Mouse (Mus musculus) CH12F3 (cell line): ENCODE measurements around the gene Golm1.

Experiments
- in situ Hi-C: fragments of 300-500 bp; cut with MboI; formaldehyde crosslinking; loops from 2 replicates; pipeline ENCODE4 v1.14.3; 2020; ENCODE audit warnings: low sequenced_read_pairs

Golm1 gene

GRCm38 (mm10) chr13:59648598-59648997 is 27.0 kb downstream of the Golm1 start:
- in situ Hi-C loops: no loop called here

- in situ Hi-C loops: no loop called here
Measured at GRCm38 (mm10) chr13:59647484-59647883, 28.1 kb downstream of the Golm1 start.

- in situ Hi-C loops: no loop called here
Measured at GRCm38 (mm10) chr13:59646674-59647244, 28.9 kb downstream of the Golm1 start.

GRCm38 (mm10) chr13:59645491-59645890 is 30.1 kb downstream of the Golm1 start:
- in situ Hi-C loops: no loop called here

GRCm38 (mm10) chr13:59642818-59643217 is 32.8 kb downstream of the Golm1 start:
- in situ Hi-C loops: no loop called here

- in situ Hi-C loops: no loop called here
Measured at GRCm38 (mm10) chr13:59640178-59640440, 35.5 kb downstream of the Golm1 start.

- in situ Hi-C loops: no loop called here
Measured at GRCm38 (mm10) chr13:59639368-59640177, 36.0 kb downstream of the Golm1 start.

- in situ Hi-C loops: no loop called here
Measured at GRCm38 (mm10) chr13:59637800-59638199, 37.8 kb downstream of the Golm1 start.

- in situ Hi-C loops: no loop called here
Measured at GRCm38 (mm10) chr13:59634637-59635036, 41.0 kb downstream of the Golm1 start.

- in situ Hi-C loops: no loop called here
Measured at GRCm38 (mm10) chr13:59626739-59627138, 48.9 kb downstream of the Golm1 start.

GRCm38 (mm10) chr13:59624903-59625302 is 50.7 kb downstream of the Golm1 start:
- in situ Hi-C loops: no loop called here

GRCm38 (mm10) chr13:59624389-59624788 is 51.2 kb downstream of the Golm1 start:
- in situ Hi-C loops: no loop called here

- in situ Hi-C loops: no loop called here
Measured at GRCm38 (mm10) chr13:59621643-59622489, 53.7 kb downstream of the Golm1 start.

- in situ Hi-C loops: no loop called here
Measured at GRCm38 (mm10) chr13:59618463-59618862, 57.1 kb downstream of the Golm1 start.

- in situ Hi-C loops: no loop called here
Measured at GRCm38 (mm10) chr13:59615554-59615953, 60.1 kb downstream of the Golm1 start.

GRCm38 (mm10) chr13:59615152-59615551 is 60.5 kb downstream of the Golm1 start:
- in situ Hi-C loops: no loop called here

- in situ Hi-C loops: no loop called here
Measured at GRCm38 (mm10) chr13:59613868-59614267, 61.7 kb downstream of the Golm1 start.

GRCm38 (mm10) chr13:59610437-59610836 is 65.2 kb downstream of the Golm1 start:
- in situ Hi-C loops: no loop called here

GRCm38 (mm10) chr13:59609885-59610284 is 65.7 kb downstream of the Golm1 start:
- in situ Hi-C loops: no loop called here

GRCm38 (mm10) chr13:59605221-59605922 is 70.2 kb downstream of the Golm1 start:
- in situ Hi-C loops: no loop called here

- in situ Hi-C loops: no loop called here
Measured at GRCm38 (mm10) chr13:59604511-59604910, 71.1 kb downstream of the Golm1 start.
